Mouse (Mus musculus): ENCODE results near the gene Shisa5. TPM values are rescaled to one million over a fixed set of nuclear protein-coding genes. Genes with fewer than 3 reads are reported as not detected.

The Shisa5 gene
- polyA plus RNA-seq, 1 experiment = 428 TPM

DNA sequence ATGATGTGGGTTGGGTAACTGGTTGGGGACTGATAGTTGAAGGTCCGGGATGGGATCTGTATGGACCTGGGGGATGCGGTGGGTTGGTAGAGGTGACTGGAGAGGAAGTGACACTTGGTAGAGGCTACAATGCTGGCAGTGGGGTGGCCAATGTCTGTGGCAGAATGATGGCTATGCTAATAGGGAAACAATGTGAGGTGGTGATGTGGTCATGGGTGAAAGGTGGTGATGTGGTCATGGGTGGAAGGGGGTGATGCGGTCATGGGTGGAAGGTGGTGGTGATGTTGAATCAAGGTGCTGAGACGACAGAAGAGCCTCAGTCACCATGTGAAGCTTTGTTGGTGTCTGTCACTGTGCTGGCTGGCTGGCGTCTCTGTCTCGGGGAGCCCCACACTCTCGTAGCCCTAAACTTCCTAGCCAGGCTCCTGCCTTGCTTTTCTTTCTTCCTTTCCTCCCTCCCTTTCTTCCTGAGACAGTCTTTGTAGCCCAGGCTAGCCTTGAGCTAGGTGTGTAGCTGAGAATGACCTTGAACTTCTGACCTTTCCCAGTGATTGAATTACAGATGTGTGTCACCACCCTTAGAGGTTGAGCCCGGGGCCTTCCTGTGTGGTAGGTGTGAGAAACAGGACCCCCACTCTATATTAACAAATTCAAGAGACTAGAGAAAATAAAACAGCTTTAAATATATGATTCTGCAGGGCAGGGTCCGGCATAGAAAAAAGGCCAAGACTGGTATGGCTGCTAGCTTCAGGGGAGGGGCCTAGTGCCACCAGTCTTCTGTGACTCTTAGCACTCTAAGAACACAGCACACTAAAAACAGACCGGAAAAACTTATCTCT is 13.5 kb downstream of the Shisa5 start:
- Histone ChIP-seq H3K4me3 (ENCODE audit: insufficient read depth, low read length) (no peak overlapping the region), H3K4me1 (ENCODE audit: control insufficient read depth, insufficient read depth, low read length) (peaks cover 25% of the 10 kb centered on the region), H3K27ac (ENCODE audit: insufficient read depth, low read depth, low read length) (no peak overlapping the region)
- no peak for TF ChIP-seq POLR2A (IDR thresholded peaks at IDR 0.05; ENCODE audit: borderline replicate concordance, low read depth, low read length)
- no peak for TF ChIP-seq CTCF (IDR thresholded peaks at IDR 0.05; ENCODE audit: low read depth, low read length)

DNA sequence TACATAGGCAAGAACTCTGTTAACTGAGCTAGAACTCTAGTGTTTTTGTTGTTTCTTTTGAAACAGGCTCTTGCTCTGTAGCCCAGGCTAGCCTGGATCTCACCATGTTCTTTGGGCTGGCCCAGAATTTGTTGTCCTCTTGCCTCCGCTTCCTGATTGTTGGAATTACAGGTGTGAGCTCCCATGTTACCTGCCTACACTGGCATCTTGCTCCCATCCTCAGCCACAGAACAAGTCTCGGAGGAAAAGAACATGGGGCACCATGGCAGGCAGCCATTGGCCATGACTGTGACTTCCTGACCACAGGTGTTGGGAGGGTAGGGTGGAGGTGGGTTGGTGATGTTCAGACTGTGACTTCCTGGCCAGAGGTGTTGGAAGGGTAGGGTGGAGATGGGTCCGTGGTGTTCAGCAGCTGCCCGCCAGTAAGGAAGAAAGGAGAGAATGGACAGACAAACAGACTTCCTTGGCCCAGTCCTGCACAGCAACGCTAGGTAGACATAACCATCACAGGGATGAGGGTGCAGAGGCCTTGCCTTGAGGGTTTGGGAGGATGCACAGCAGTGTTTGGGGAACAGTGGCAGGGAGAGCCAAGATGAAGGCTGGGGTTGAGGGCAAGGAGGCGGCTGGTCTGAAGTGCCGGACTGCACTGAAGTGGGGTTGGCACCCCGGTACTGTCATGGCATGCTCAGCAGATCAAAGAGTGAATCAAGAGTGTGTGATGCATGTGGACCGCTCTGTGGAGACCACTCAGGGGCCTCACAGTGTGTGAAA is 14.3 kb downstream of the Shisa5 start:
- Histone ChIP-seq H3K27ac (ENCODE audit: insufficient read depth, low read depth, low read length) (no peak overlapping the region), H3K4me3 (ENCODE audit: insufficient read depth, low read length) (no peak overlapping the region), H3K4me1 (ENCODE audit: control insufficient read depth, insufficient read depth, low read length) (peaks cover 30% of the 10 kb centered on the region)
- TF ChIP-seq CTCF (IDR thresholded peaks at IDR 0.05; ENCODE audit: low read depth, low read length) (no peak), POLR2A (IDR thresholded peaks at IDR 0.05; ENCODE audit: borderline replicate concordance, low read depth, low read length) (no peak)

DNA sequence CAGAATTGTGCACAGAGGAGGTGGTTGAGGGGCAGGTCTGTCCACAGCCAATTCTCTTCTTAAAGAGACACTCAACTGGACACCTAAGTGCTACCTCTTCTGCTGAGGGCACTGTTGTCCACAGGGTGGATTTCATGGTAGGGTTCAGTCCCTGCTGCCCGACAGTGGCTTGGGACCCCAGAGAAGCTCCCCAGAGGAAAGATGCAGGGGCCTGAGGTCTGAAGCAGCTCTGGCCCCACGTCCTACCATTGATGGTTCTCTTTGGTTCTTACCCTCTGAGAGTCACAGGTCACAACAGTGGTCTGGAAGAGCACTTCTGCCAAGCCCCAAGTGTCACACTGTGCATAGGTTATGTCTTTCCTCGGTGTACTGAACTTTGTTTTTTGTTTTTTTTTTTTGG is 15.0 kb downstream of the Shisa5 start:
- Histone ChIP-seq H3K27ac (ENCODE audit: insufficient read depth, low read depth, low read length) (no peak overlapping the region), H3K4me1 (ENCODE audit: control insufficient read depth, insufficient read depth, low read length) (peaks cover 36% of the 10 kb centered on the region), H3K4me3 (ENCODE audit: insufficient read depth, low read length) (no peak overlapping the region)
- TF ChIP-seq POLR2A (IDR thresholded peaks at IDR 0.05; ENCODE audit: borderline replicate concordance, low read depth, low read length) (no peak), CTCF (IDR thresholded peaks at IDR 0.05; ENCODE audit: low read depth, low read length) (no peak)

DNA sequence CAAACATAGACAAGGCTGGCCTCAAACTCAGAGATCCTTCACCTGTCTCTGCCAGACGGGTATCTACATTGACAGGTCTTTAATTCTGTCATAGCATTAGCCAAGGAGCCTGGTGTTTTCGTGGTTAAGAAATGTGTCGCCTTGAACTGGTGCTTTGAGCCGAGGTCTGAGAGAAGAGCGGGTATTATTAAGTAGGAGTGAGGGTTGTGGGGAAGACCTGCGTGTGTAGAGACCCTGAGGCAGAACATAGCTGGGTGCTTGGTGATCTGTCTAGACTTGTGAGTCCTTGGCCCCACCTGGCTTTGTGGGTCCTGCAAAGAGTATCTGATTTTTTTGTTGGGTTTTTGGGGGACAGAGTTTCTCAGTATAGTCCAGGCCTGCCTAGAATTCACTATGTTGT is 15.5 kb downstream of the Shisa5 start:
- peak overlapping the region; percentile 71; the same call in 1 of the 2 replicates for H3K27ac ChIP-seq (ENCODE audit: insufficient read depth, low read depth, low read length)
- H3K4me3 ChIP-seq (ENCODE audit: insufficient read depth, low read length) = no peak overlapping the region
- H3K4me1 ChIP-seq (ENCODE audit: control insufficient read depth, insufficient read depth, low read length) = peaks cover 37% of the 10 kb centered on the region
- TF ChIP-seq CTCF (IDR thresholded peaks at IDR 0.05; ENCODE audit: low read depth, low read length) = no peak
- TF ChIP-seq POLR2A (IDR thresholded peaks at IDR 0.05; ENCODE audit: borderline replicate concordance, low read depth, low read length) = no peak

DNA sequence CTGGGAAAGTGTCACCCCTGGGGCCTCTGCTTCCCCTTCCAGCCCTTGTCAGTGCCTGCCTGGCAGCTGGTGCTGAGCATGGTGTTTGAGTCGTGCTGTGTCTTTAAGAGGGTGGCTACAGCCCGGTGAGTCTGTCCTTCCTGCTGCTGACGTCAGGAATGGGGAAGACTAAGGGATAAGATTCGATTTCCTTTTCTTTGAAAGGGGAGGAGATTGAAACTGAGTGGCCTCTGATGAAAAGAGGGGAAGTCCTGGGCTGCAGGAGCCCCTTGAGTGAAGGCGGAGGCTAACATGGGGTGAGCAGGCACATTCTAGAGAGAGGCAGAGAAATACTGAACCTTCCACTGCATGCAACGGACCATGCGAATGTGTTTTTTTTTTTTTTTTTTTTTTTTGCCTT is 16.3 kb downstream of the Shisa5 start:
- Histone ChIP-seq H3K4me1 (ENCODE audit: control insufficient read depth, insufficient read depth, low read length) (peaks cover 37% of the 10 kb centered on the region), H3K4me3 (ENCODE audit: insufficient read depth, low read length) (peak overlapping the region; percentile 50), H3K27ac (ENCODE audit: insufficient read depth, low read depth, low read length) (peak overlapping the region; percentile 90)
- TF ChIP-seq POLR2A (IDR thresholded peaks at IDR 0.05; ENCODE audit: borderline replicate concordance, low read depth, low read length) = no peak
- TF ChIP-seq CTCF (IDR thresholded peaks at IDR 0.05; ENCODE audit: low read depth, low read length) = no peak

DNA sequence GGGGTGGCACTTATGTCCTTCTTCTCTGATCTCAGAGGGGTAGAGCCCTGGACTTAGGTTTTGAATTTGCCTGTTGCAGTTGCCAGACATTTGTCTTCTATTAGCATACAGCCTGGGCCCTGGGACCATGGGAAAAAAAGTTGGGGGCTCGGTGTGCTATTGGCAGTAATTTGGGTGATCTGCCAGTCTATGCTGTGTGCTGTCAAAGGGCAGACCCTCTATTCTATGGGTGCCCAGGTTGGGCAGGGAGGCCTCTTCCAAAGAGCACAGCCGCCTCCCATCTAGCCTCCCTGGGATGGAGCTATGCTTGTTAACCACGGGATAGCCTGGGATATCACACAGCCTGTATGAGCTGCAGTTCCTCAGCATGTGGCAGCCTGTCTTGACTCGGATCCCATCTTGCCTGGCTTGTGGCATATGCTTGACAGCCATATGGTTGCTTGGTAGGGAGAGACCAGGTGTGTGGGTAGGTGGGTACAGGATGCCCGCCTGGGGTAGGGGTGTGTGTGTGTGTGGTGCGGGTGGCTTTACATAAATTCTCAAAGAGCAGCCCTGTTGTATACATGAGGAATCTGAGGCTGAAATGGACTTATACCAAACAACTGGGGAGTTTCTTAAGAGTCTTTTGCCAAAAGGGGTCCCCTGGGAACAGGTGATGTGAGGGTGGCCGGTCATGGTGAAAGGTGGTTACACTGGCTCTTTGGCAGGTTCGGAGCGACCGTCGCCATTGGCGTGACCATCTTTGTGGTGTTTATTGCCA is 17.1 kb downstream of the Shisa5 start:
- TF ChIP-seq POLR2A (IDR thresholded peaks at IDR 0.05; ENCODE audit: borderline replicate concordance, low read depth, low read length) (no peak), CTCF (IDR thresholded peaks at IDR 0.05; ENCODE audit: low read depth, low read length) (no peak)
- H3K27ac ChIP-seq (ENCODE audit: insufficient read depth, low read depth, low read length) = peak overlapping the region; percentile 90
- H3K4me1 ChIP-seq (ENCODE audit: control insufficient read depth, insufficient read depth, low read length) = peaks cover 37% of the 10 kb centered on the region

DNA sequence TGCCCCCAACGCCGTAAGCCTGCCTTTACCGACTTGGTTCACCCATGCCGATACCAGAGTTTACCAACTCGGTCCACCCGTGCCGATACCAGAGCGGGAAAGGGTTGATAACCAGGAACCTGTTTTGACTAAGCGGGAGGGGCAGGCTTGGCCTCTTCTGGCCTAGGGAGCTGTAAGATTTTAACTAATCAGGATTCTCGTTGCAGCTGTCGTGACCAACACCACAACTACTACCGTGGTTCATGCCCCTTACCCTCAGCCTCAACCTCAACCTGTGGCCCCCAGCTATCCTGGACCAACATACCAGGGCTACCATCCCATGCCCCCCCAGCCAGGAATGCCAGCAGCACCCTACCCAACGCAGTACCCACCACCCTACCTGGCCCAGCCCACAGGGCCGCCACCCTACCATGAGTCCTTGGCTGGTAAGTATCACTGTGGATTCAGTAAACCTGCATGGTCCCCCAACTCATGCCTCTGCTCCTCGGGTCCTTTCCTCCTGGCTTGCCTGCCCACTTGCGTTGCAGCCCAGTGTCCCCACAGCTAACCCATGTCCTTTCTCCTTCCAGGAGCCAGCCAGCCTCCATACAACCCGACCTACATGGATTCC is 17.8 kb downstream of the Shisa5 start:
- TF ChIP-seq CTCF (IDR thresholded peaks at IDR 0.05; ENCODE audit: low read depth, low read length) = no peak
- no peak for TF ChIP-seq POLR2A (IDR thresholded peaks at IDR 0.05; ENCODE audit: borderline replicate concordance, low read depth, low read length)
- no peak overlapping the region for H3K4me3 ChIP-seq (ENCODE audit: insufficient read depth, low read length)
- H3K27ac ChIP-seq (ENCODE audit: insufficient read depth, low read depth, low read length) = peak overlapping the region; percentile 86
- peaks cover 37% of the 10 kb centered on the region for H3K4me1 ChIP-seq (ENCODE audit: control insufficient read depth, insufficient read depth, low read length)

More for the DNA sequence above, 17.1 kb downstream of the Shisa5 start:
- peak overlapping the region; percentile 50 for H3K4me3 ChIP-seq (ENCODE audit: insufficient read depth, low read length)

DNA sequence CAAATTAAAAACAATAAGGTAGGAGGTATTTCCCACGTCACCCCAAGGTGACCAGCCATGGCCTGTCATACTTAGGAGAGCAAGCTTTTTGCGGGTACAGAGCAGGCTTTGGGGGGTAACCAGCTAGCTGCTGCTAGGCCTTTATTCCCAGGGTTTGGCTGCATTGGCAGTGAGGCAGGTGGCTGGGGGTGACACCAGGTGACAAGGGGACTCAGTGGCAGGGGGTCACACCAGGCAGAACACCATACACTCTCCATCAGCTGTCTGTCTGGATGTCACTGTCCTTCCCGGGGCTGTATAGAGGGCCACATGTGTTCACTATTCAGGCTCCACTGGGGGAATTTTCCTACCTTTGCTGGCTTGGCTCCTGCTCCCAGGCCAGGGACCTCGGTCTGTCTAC is 18.6 kb downstream of the Shisa5 start:
- peak overlapping the region; percentile 86 for H3K27ac ChIP-seq (ENCODE audit: insufficient read depth, low read depth, low read length)
- H3K4me1 ChIP-seq (ENCODE audit: control insufficient read depth, insufficient read depth, low read length) = peaks cover 37% of the 10 kb centered on the region

DNA sequence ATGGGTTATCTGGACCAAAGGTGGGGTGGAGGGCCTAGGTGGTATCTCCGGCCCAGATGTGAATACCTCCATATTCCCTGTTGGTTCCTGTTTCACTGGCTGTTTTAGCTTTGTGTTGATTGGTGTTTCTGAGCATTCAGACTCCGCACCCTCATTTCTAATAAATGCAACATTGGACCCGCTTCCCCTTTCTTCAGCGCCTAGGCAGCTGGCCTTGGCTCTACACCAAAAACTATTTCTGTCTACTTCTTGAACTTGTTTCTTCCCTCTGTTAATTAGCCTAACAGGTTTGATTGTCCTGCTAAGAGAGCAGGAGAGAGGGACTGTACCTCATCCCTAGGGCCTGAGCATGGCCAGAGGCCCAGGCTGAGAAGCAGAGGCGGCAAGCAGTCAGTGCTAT is 19.2 kb downstream of the Shisa5 start:
- Histone ChIP-seq H3K27ac (ENCODE audit: insufficient read depth, low read depth, low read length) (peak overlapping the region; percentile 86), H3K4me1 (ENCODE audit: control insufficient read depth, insufficient read depth, low read length) (peaks cover 37% of the 10 kb centered on the region), H3K4me3 (ENCODE audit: insufficient read depth, low read length) (peak overlapping the region; percentile 77)
- no peak for TF ChIP-seq POLR2A (IDR thresholded peaks at IDR 0.05; ENCODE audit: borderline replicate concordance, low read depth, low read length)
- no peak for TF ChIP-seq CTCF (IDR thresholded peaks at IDR 0.05; ENCODE audit: low read depth, low read length)

More for the DNA sequence above, 18.6 kb downstream of the Shisa5 start:
- peak overlapping the region; percentile 54 for H3K4me3 ChIP-seq (ENCODE audit: insufficient read depth, low read length)
- TF ChIP-seq POLR2A (IDR thresholded peaks at IDR 0.05; ENCODE audit: borderline replicate concordance, low read depth, low read length) (no peak), CTCF (IDR thresholded peaks at IDR 0.05; ENCODE audit: low read depth, low read length) (no peak)

Measured in bone marrow macrophage, adult 2 months (primary cell).